Mouse (Mus musculus) forebrain, embryonic 15.5 days (tissue): ENCODE measurements at regions not wholly inside any gene's neighbourhood (a gene's known extent, or its start where the extent isn't known, plus 50 kb on each side); places are given as distances from the start of the nearest gene placed in this dataset.

Experiments used
- ATAC-seq: fragments of 200-750 bp; cut with Nextera tagmentation; replicated peaks from 2 replicates; pipeline ENCODE4 v1.8.0; 2017; ENCODE audit warnings: mild to moderate bottlenecking, moderate TSS enrichment, moderate library complexity
- H3K27ac ChIP-seq: fragments of 300-500 bp; sonication (generic); replicated peaks from 2 replicates; pipeline ENCODE4 v1.5.1; 2015; ENCODE audit warnings: mild to moderate bottlenecking, inconsistent platforms
- H3K27me3 ChIP-seq: fragments of 300-500 bp; sonication (generic); 2 replicates; pipeline ENCODE4 v1.6.1; 2015; ENCODE audit warnings: inconsistent platforms
- H3K36me3 ChIP-seq: fragments of 300-500 bp; sonication (generic); 2 replicates; pipeline ENCODE4 v1.6.1; 2015; ENCODE audit warnings: mild to moderate bottlenecking, inconsistent platforms
- H3K4me1 ChIP-seq: fragments of 300-500 bp; sonication (generic); 2 replicates; pipeline ENCODE4 v1.6.1; 2015; ENCODE audit warnings: inconsistent platforms
- H3K4me2 ChIP-seq: fragments of 300-500 bp; sonication (generic); replicated peaks from 2 replicates; pipeline ENCODE4 v1.6.1; 2015; ENCODE audit warnings: mild to moderate bottlenecking, inconsistent platforms
- H3K4me3 ChIP-seq: fragments of 300-500 bp; sonication (generic); 2 replicates; pipeline ENCODE4 v1.5.1; 2015; ENCODE audit warnings: mild to moderate bottlenecking, inconsistent platforms
- H3K9ac ChIP-seq: fragments of 300-500 bp; sonication (generic); replicated peaks from 2 replicates; pipeline ENCODE4 v1.6.1; 2015; ENCODE audit warnings: mild to moderate bottlenecking, inconsistent platforms
- H3K9me3 ChIP-seq: fragments of 300-500 bp; sonication (generic); 2 replicates; pipeline ENCODE4 v1.6.1; 2016; ENCODE audit warnings: inconsistent platforms
- WGBS: fragments of 180-500 bp; shearing (Covaris S2); methylation state at CpG from one replicate; pipeline ENCODE4 v1.1.7; 2015; ENCODE audit warnings: mixed read lengths; 5-methylcytosine and 5-hydroxymethylcytosine counted together

DNA sequence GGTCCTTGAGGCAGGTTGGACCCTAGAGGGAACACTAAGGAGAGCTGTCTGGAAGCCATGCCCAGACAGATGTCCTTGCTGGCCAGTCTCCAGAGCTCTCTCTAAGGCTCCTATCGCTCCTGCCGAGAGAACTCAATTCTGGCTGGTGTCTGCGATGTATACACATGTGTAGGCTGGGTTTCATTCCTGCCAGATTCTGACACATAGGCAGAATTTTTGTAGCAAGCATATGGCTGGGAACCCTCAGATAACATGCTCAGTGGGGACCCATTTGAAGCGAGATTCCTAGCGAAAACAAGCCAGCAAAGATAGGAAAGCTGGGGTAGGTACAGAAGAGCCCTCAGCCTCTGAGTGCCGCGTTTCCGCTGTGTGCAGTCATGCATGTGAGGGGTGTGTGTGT is 242.9 kb upstream of the Gjb5 start:
- no peaks in the 10 kb centered on the region for H3K9me3 ChIP-seq
- H3K4me2 ChIP-seq = no peak overlapping the region
- no peak overlapping the region for H3K4me3 ChIP-seq
- H3K4me1 ChIP-seq = peaks cover 9% of the 10 kb centered on the region
- 63% methylated on average over 8 of the region's 8 CpGs for WGBS
- H3K36me3 ChIP-seq = no peaks in the 10 kb centered on the region
- no peaks in the 10 kb centered on the region for H3K27me3 ChIP-seq
- H3K9ac ChIP-seq = no peak overlapping the region
- no peak for ATAC-seq
- peak overlapping the region; percentile 20; the same call in 1 of the 2 replicates for H3K27ac ChIP-seq

- Histone ChIP-seq H3K27me3 (no peaks in the 10 kb centered on the region), H3K27ac (no peak overlapping the region), H3K4me2 (no peak overlapping the region), H3K9ac (no peak overlapping the region), H3K9me3 (no peaks in the 10 kb centered on the region), H3K4me3 (no peak overlapping the region), H3K36me3 (no peaks in the 10 kb centered on the region), H3K4me1 (peaks cover 9% of the 10 kb centered on the region)
- WGBS = 68% methylated on average over 3 of the region's 3 CpGs
- ATAC-seq = no peak
These were observed 240.6 kb upstream of the Gjb5 start for GRCm38 (mm10) chr4:127598610-127599009.

DNA sequence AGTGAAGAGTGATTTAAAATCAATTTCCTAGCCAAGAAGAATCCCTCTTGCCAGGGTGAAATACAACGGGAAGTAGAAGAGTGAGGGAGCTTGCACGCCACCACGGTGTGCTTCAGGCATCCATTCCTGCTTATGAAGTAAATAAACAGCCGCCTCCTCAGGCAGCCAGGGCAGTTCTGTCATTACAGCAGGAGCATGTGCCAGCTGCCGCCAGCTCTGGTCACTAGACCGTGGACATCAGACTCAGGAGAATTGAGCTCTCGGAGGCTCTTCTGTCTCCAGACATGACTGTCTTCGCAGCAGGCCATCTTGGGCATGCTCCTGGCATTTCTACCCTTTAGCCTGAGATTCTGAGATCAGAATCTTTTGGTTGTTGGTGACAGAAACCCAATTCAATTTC is 236.1 kb upstream of the Gjb5 start:
- Histone ChIP-seq H3K4me2 (no peak overlapping the region), H3K9me3 (no peaks in the 10 kb centered on the region), H3K27me3 (no peaks in the 10 kb centered on the region), H3K4me3 (no peak overlapping the region), H3K9ac (no peak overlapping the region), H3K36me3 (no peaks in the 10 kb centered on the region), H3K27ac (no peak overlapping the region), H3K4me1 (no peaks in the 10 kb centered on the region)
- 74% methylated on average over 8 of the region's 8 CpGs for WGBS
- no peak for ATAC-seq

DNA sequence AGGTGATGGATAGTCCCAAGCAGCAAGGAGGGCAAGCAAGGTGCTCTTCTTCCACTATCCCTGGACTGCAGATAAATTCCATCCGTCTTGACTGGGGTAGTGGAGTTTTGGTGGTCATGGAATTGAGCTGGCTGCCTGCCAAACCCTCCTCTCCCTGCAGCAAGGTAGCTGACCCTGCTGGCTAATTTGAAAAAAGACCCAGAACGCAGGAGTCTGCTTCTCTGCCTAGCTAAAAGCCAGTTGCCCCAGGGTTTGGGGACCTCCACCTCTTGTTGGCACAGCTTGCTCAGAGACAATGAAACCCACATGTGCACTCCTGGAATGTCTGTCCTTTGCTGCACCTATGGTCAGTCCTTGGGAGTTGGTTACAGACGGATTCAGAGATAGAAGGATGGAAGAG is 233.6 kb upstream of the Gjb5 start:
- Histone ChIP-seq H3K9me3 (no peaks in the 10 kb centered on the region), H3K4me1 (no peaks in the 10 kb centered on the region), H3K36me3 (no peaks in the 10 kb centered on the region), H3K4me3 (no peak overlapping the region), H3K27me3 (no peaks in the 10 kb centered on the region), H3K4me2 (no peak overlapping the region), H3K27ac (no peak overlapping the region), H3K9ac (no peak overlapping the region)
- WGBS = 41% methylated on average over 3 of the region's 3 CpGs
- no peak for ATAC-seq

GRCm38 (mm10) chr4:127586822-127587221 is 228.8 kb upstream of the Gjb5 start:
- H3K4me3 ChIP-seq = no peak overlapping the region
- 80% methylated on average over 4 of the region's 4 CpGs for WGBS
- no peak for ATAC-seq
- H3K36me3 ChIP-seq = no peaks in the 10 kb centered on the region
- no peaks in the 10 kb centered on the region for H3K4me1 ChIP-seq
- H3K9me3 ChIP-seq = no peaks in the 10 kb centered on the region
- H3K27ac ChIP-seq = no peak overlapping the region
- H3K4me2 ChIP-seq = no peak overlapping the region
- H3K9ac ChIP-seq = no peak overlapping the region
- H3K27me3 ChIP-seq = no peaks in the 10 kb centered on the region

DNA sequence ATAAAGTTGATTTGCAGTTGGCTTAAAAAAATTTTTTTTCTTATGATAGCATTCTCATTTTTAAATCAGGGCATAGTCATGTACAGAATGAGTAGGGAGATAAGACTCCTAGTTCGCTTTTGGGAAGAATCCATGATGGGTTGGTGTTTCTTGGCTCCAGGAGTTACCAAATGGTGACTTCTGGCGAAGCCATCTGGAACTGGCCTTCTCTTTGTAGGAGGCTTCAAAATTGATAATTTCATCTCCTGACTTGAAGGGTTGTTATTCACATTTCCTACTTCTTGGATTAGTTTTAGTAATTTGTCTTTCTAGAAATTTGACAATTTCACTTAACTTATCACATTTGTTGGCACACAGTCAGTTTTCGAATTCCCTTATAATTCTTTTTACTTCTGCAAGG is 218.5 kb upstream of the Gjb5 start:
- H3K27me3 ChIP-seq = no peaks in the 10 kb centered on the region
- H3K4me1 ChIP-seq = no peaks in the 10 kb centered on the region
- H3K36me3 ChIP-seq = no peaks in the 10 kb centered on the region
- no peak overlapping the region for H3K27ac ChIP-seq
- 71% methylated on average over 3 of the region's 3 CpGs for WGBS
- H3K9me3 ChIP-seq = no peaks in the 10 kb centered on the region; the same call in 1 of the 2 replicates
- H3K4me2 ChIP-seq = no peak overlapping the region
- ATAC-seq = no peak
- no peak overlapping the region for H3K9ac ChIP-seq
- H3K4me3 ChIP-seq = no peak overlapping the region

- no peaks in the 10 kb centered on the region for H3K9me3 ChIP-seq
- no peak overlapping the region for H3K9ac ChIP-seq
- H3K36me3 ChIP-seq = no peaks in the 10 kb centered on the region
- H3K4me3 ChIP-seq = no peak overlapping the region
- H3K27ac ChIP-seq = no peak overlapping the region
- H3K4me2 ChIP-seq = no peak overlapping the region
- peaks cover 4% of the 10 kb centered on the region; the same call in 1 of the 2 replicates for H3K4me1 ChIP-seq
- H3K27me3 ChIP-seq = no peaks in the 10 kb centered on the region
- no peak for ATAC-seq
- WGBS = 88% methylated on average over 5 of the region's 5 CpGs
These were observed 204.6 kb upstream of the Gjb5 start for GRCm38 (mm10) chr4:127562602-127563001.

DNA sequence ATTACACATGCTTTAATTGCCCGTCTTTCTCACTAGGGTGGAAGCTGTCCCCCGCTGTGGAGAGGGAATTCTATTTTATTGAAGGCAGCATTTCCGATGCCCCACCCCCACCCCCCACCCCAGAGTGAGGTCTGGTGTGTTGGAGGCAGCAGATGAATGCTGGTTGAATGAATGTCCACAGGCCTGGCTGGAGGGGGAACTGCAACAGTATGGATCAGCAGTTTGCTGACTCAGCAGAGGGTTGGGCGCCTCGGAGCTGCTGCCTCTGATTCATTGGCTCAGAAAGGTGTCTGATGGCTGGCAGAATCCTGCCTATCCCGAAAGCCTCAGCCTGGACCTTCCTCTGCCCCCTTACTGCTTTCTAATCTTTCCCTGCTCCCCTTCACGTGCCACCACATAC is 200.6 kb upstream of the Gjb5 start:
- Histone ChIP-seq H3K36me3 (no peaks in the 10 kb centered on the region), H3K9me3 (no peaks in the 10 kb centered on the region), H3K4me1 (peaks cover 4% of the 10 kb centered on the region; the same call in 1 of the 2 replicates), H3K27me3 (no peaks in the 10 kb centered on the region), H3K4me3 (no peak overlapping the region), H3K4me2 (no peak overlapping the region), H3K9ac (no peak overlapping the region), H3K27ac (no peak overlapping the region)
- no peak for ATAC-seq
- WGBS = 50% methylated on average over 7 of the region's 7 CpGs

- H3K36me3 ChIP-seq = no peaks in the 10 kb centered on the region
- ATAC-seq = no peak
- H3K4me3 ChIP-seq = no peak overlapping the region
- H3K9me3 ChIP-seq = no peaks in the 10 kb centered on the region
- WGBS = 80% methylated on average over 12 of the region's 12 CpGs
- no peak overlapping the region for H3K9ac ChIP-seq
- H3K27ac ChIP-seq = no peak overlapping the region
- H3K4me1 ChIP-seq = peaks cover 4% of the 10 kb centered on the region; the same call in 1 of the 2 replicates
- H3K27me3 ChIP-seq = no peaks in the 10 kb centered on the region
- no peak overlapping the region for H3K4me2 ChIP-seq
These were observed 194.7 kb upstream of the Gjb5 start for GRCm38 (mm10) chr4:127552456-127553225.

GRCm38 (mm10) chr4:127549581-127549980 is 191.6 kb upstream of the Gjb5 start:
- H3K9me3 ChIP-seq = no peaks in the 10 kb centered on the region
- peaks cover 4% of the 10 kb centered on the region; the same call in 1 of the 2 replicates for H3K4me1 ChIP-seq
- H3K27me3 ChIP-seq = no peaks in the 10 kb centered on the region
- WGBS = 56% methylated on average over 12 of the region's 12 CpGs
- no peaks in the 10 kb centered on the region for H3K36me3 ChIP-seq
- H3K4me2 ChIP-seq = peak overlapping the region; percentile 5; the same call in 1 of the 2 replicates
- H3K27ac ChIP-seq = peak overlapping the region; percentile 52; the same call in 1 of the 2 replicates
- ATAC-seq = no peak
- H3K4me3 ChIP-seq = no peak overlapping the region
- H3K9ac ChIP-seq = no peak overlapping the region

GRCm38 (mm10) chr4:127549018-127549417 is 191.0 kb upstream of the Gjb5 start:
- Histone ChIP-seq H3K27ac (peak overlapping the region; percentile 52), H3K9me3 (no peaks in the 10 kb centered on the region), H3K27me3 (no peaks in the 10 kb centered on the region), H3K9ac (no peak overlapping the region), H3K4me3 (no peak overlapping the region), H3K36me3 (no peaks in the 10 kb centered on the region), H3K4me1 (peaks cover 4% of the 10 kb centered on the region; the same call in 1 of the 2 replicates), H3K4me2 (no peak overlapping the region; the same call in 1 of the 2 replicates)
- ATAC-seq = no peak
- 51% methylated on average over 6 of the region's 6 CpGs for WGBS

- Histone ChIP-seq H3K4me1 (peaks cover 4% of the 10 kb centered on the region; the same call in 1 of the 2 replicates), H3K36me3 (no peaks in the 10 kb centered on the region), H3K27me3 (no peaks in the 10 kb centered on the region), H3K9ac (no peak overlapping the region), H3K9me3 (no peaks in the 10 kb centered on the region), H3K4me3 (no peak overlapping the region), H3K27ac (no peak overlapping the region), H3K4me2 (no peak overlapping the region)
- no peak for ATAC-seq
- WGBS = 88% methylated on average over 6 of the region's 6 CpGs
These were observed 187.1 kb upstream of the Gjb5 start for GRCm38 (mm10) chr4:127545106-127545505.

DNA sequence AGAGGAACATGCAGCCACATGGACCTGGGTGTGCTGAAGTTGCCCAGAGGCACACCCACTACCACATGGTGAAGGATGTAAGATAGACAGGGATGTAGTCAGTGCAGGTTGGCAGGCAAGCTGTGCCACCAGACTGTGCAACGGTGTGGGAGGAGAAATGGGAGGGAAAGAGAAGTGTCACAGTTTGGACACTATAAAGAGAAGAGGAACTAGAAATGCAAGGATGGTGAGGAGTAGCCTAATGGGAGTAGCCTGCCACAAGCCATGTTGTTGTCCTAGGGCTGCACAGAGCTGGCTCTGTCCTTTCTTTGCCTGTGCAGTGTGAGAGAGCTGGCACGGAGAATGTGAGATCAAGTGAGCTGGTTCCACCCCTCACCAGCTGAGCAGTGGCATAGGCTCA is 185.3 kb upstream of the Gjb5 start:
- Histone ChIP-seq H3K9me3 (no peaks in the 10 kb centered on the region), H3K36me3 (no peaks in the 10 kb centered on the region), H3K27me3 (no peaks in the 10 kb centered on the region), H3K9ac (no peak overlapping the region), H3K4me3 (no peak overlapping the region), H3K27ac (no peak overlapping the region), H3K4me2 (no peak overlapping the region), H3K4me1 (no peaks in the 10 kb centered on the region)
- ATAC-seq = no peak
- 76% methylated on average over 2 of the region's 2 CpGs for WGBS
